ENCODE assay signal across 21 mouse cellular contexts in the genomic region with DNA sequence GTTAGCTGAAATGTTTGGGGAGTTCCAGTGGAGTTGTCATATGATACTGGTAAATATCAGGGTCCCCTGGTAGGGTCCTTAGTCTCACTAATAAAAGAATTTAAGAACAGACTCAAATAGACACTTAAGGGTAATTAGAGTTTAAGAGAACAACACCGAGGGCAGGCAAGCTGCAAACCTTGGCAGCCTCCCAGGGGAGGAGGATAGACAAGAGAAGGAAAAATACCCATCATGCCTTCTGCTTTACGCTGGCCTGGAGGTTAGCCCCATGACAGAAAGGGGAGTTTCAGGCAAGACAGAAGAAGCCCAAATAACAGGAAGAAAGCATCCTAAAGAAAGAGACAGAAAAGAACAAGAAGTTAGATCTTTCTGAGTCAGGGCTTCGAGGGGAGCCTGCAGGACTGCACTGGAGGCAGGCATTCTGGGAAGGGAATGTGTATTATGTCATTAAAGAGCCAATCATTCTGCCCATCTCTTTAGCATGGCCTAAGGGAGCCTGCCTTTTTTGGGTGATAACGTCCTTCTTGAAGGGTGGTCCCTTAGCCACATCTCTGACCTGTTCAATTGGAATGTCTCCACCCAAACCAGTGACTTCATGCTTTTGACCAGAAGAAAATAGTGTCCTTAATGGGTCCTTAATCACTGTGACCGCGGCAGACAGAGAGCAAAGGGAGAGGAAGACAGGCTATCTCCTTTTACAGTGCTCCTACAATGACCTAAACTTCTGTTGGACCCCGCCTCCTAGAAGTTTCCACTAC.
DNase-seq lines count a peak whose midpoint lies in the region; TF ChIP-seq lines count a peak whose summit lies in the region.
"Had no signal": no experiment of that assay in that cellular context is flagged by ENCODE, and none has a peak within 500 bp of the region (broad histone marks: within the 10 kb centered on the region; RNA-seq: fewer than 3 reads in every experiment).

No protein-coding gene starts in this region.

- no peaks in the 10 kb centered on the region for H3K36me3 ChIP-seq in C2C12 (ENCODE audit: control insufficient read depth, insufficient read depth)
- H3K36me3 ChIP-seq: embryonic facial prominence, embryonic 13.5 days; heart, embryonic 12.5 days; hindbrain, embryonic 10.5 days; intestine, embryonic 15.5 days had no signal

- peak overlapping the region; percentile 49 for H3ac ChIP-seq in C2C12 (ENCODE audit: control insufficient read depth, insufficient read length, low read depth)

- no peak for TF ChIP-seq CTCF in C2C12 (IDR thresholded peaks at IDR 0.05; ENCODE audit: control insufficient read depth, insufficient read depth, insufficient read length)
- no peak for TF ChIP-seq CTCF in brain, embryonic 14.5 days (IDR thresholded peaks at IDR 0.05; ENCODE audit: borderline replicate concordance, extremely low read depth, insufficient read depth, insufficient read length)

- no peaks in the 10 kb centered on the region for H3K27me3 ChIP-seq in C2C12 (ENCODE audit: control insufficient read depth, insufficient read depth, insufficient read length)
- H3K27me3 ChIP-seq: CH12.LX; embryonic facial prominence, embryonic 13.5 days; forebrain, embryonic 13.5 days; heart, embryonic 12.5 days; intestine, embryonic 15.5 days had no signal

- TF ChIP-seq POLR2A in brain, embryonic 14.5 days (IDR thresholded peaks at IDR 0.05; ENCODE audit: borderline replicate concordance, extremely low read depth, insufficient read depth, insufficient read length, poor library complexity, severe bottlenecking) = no peak

- DNase-seq in ES-CJ7 (ENCODE audit: low read depth, low spot score) (peak; percentile 66), NIH3T3 (ENCODE audit: low read depth) (peak; percentile 40), liver (no peak)
- peak; percentile 52 for DNase-seq in brain, embryonic 14.5 days (ENCODE audit: low read depth)
- DNase-seq in B cell, adult 2 months = no peak
- no peak for DNase-seq in lung, postnatal 10 days
- DNase-seq in cerebellum, adult 18-20 months = no peak
- DNase-seq: adrenal gland, adult 2 months; adrenal gland, postnatal 36 days; cerebellum, adult 11 months; cerebellum, adult 9-10 months; cerebellum, postnatal 25 days; forebrain, postnatal 0 days; gastrocnemius, postnatal 14 days had no signal

- H3K4me3 ChIP-seq in C2C12 (ENCODE audit: insufficient read depth, poor library complexity, severe bottlenecking) = no peak overlapping the region
- H3K4me3 ChIP-seq: embryonic facial prominence, embryonic 13.5 days; forebrain, embryonic 13.5 days; heart, embryonic 12.5 days; hindbrain, embryonic 10.5 days; intestine, embryonic 15.5 days had no signal

- H3K79me2 ChIP-seq in C2C12 (ENCODE audit: control insufficient read depth, insufficient read depth) = no peaks in the 10 kb centered on the region

- no peaks in the 10 kb centered on the region for H3K79me3 ChIP-seq in C2C12 (ENCODE audit: low read depth)

TF ChIP-seq in C2C12, 6 proteins besides CTCF, POLR2A, EP300 and RAD21:
- TF ChIP-seq MYOD1 (IDR thresholded peaks at IDR 0.05; ENCODE audit: control insufficient read depth, insufficient read length, low read depth) (no peak), FOSL1 (IDR thresholded peaks at IDR 0.05; ENCODE audit: insufficient read depth, low read length, poor library complexity, severe bottlenecking) (peak; percentile 41), MAX (IDR thresholded peaks at IDR 0.05) (peak; percentile 85), USF1 (IDR thresholded peaks at IDR 0.05; ENCODE audit: low read depth) (no peak), CEBPB (IDR thresholded peaks at IDR 0.05; ENCODE audit: low read depth) (no peak), MYOG (IDR thresholded peaks at IDR 0.05; ENCODE audit: control insufficient read depth, extremely low read depth, insufficient read length) (no peak)

Comparison
In these comparisons a context has a peak if more than half of its experiments do, and no peak if none do; other contexts are left out.
1. DNase-seq: peak in ES-CJ7 (single experiment), NIH3T3 (single experiment) and brain, embryonic 14.5 days (single experiment); none in B cell, adult 2 months (0 of 2), lung, postnatal 10 days (single experiment), cerebellum, adult 18-20 months (0 of 2) and liver (single experiment).